8 mouse cellular contexts compared by ENCODE assay signal in the genomic region with DNA sequence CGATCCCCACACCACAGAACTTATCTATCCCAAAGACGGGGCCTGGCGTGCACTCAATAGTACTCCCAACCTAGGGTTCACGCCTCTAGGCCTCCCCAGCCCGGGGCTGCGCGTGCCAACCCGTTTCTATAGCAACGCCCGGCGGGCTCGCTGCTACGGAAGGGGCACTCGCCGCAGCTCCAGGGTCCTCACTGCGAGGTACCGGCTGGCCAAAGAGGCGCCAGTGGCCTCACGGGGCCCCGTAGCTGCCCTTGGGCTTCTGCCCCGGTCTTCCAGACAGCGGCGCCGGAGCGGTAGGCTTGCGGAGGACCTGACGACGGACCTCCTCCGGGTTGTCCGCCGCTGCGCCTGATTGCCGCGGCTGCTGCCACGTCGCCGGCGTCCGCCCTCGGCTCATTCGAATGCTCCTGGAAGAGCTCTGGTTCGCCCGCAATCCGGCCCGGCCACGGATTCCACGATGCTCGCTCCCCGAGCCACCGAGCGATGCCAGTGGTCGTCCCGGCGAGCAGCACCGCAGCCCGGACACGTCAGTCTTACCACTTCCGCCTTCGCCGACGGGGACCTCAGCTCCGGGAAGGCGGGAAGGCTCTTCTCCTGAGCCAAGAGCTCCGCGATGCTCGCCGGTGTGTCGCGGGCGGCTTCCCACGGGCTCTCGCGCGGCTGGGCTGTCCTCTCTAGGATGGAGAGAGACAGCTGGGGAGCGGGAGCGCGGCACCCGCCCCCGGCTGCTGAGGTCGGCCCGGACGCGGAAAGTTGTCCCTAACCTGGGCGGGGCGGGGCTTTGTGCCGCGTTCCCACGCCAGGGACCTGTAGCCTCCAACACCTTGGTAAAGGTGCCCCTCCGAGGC. TPM values are rescaled to one million over a fixed set of nuclear protein-coding genes. Genes with fewer than 3 reads are reported as not detected.
DNase-seq lines count a peak whose midpoint lies in the region; ATAC-seq and TF ChIP-seq lines count a peak whose summit lies in the region.

TSS of gene Tm9sf1 (minus strand) at position 747 of the 848 bp plus-strand sequence.

- peaks cover 52% of the 10 kb centered on the region for H3K36me3 ChIP-seq in heart, embryonic 10.5 days
- peaks cover 29% of the 10 kb centered on the region for H3K36me3 ChIP-seq in kidney, embryonic 16.5 days (ENCODE audit: insufficient read depth, low read length)
- H3K36me3 ChIP-seq in liver, adult 2 months (ENCODE audit: control insufficient read depth, insufficient read depth, low read length): peaks cover 10% of the 10 kb centered on the region
- peaks cover 6% of the 10 kb centered on the region for H3K36me3 ChIP-seq in myocyte (ENCODE audit: control insufficient read depth, insufficient read depth)
- peaks cover 6% of the 10 kb centered on the region; the same call in 1 of the 2 replicates for H3K36me3 ChIP-seq in splenic B cell, adult 2 months (ENCODE audit: control insufficient read depth, insufficient read depth, low read length, poor library complexity, severe bottlenecking)

- peak within 1 kb of the TSS; percentile 89 for H3K27ac ChIP-seq in bone marrow macrophage, adult 2 months (ENCODE audit: insufficient read depth, low read depth, low read length)
- peak within 1 kb of the TSS; percentile 92 for H3K27ac ChIP-seq in embryonic fibroblast, embryonic 13.5 days (ENCODE audit: insufficient read depth, low read length)
- H3K27ac ChIP-seq in heart, embryonic 10.5 days: peak within 1 kb of the TSS; percentile 100
- peak within 1 kb of the TSS; percentile 95 for H3K27ac ChIP-seq in kidney, embryonic 16.5 days (ENCODE audit: low read length)
- H3K27ac ChIP-seq in liver, adult 2 months (replicated peaks; ENCODE audit: insufficient read depth, low read depth, low read length): peak within 1 kb of the TSS; percentile 96

- 0 out of 2 replicates have a peak, but pooled peaks have one; percentile 4 for TF ChIP-seq POLR2A in bone marrow macrophage, adult 2 months (IDR thresholded peaks at IDR 0.05; ENCODE audit: borderline replicate concordance, low read depth, low read length)
- TF ChIP-seq POLR2A in embryonic fibroblast, embryonic 13.5 days (IDR thresholded peaks at IDR 0.05; ENCODE audit: low read depth, low read length): peak; percentile 49
- peak; percentile 55; the same call in 1 of the 2 replicates for TF ChIP-seq POLR2A in liver, adult 2 months (IDR thresholded peaks at IDR 0.05; ENCODE audit: extremely low read depth, insufficient read depth, low read length)
- peak; percentile 55 for TF ChIP-seq POLR2A in myocyte (IDR thresholded peaks at IDR 0.05; ENCODE audit: insufficient read length, low read depth)

- peaks cover 26% of the 10 kb centered on the region for H3K4me1 ChIP-seq in bone marrow macrophage, adult 2 months (ENCODE audit: control insufficient read depth, insufficient read depth, low read length)
- no peaks in the 10 kb centered on the region for H3K4me1 ChIP-seq in embryonic fibroblast, embryonic 13.5 days (ENCODE audit: control insufficient read depth, insufficient read depth, low read length)
- peaks cover 20% of the 10 kb centered on the region for H3K4me1 ChIP-seq in heart, embryonic 10.5 days
- H3K4me1 ChIP-seq in kidney, embryonic 16.5 days (ENCODE audit: insufficient read depth, low read length): peaks cover 21% of the 10 kb centered on the region
- peaks cover 14% of the 10 kb centered on the region for H3K4me1 ChIP-seq in liver, adult 2 months (ENCODE audit: control insufficient read depth, insufficient read depth, low read length)

- peak within 1 kb of the TSS; percentile 83 for H3K4me3 ChIP-seq in bone marrow macrophage, adult 2 months (ENCODE audit: insufficient read depth, low read length)
- peak within 1 kb of the TSS; percentile 83 for H3K4me3 ChIP-seq in embryonic fibroblast, embryonic 13.5 days (ENCODE audit: insufficient read depth, low read length)
- H3K4me3 ChIP-seq in heart, embryonic 10.5 days: peak within 1 kb of the TSS; percentile 99
- peak within 1 kb of the TSS; percentile 99 for H3K4me3 ChIP-seq in kidney, embryonic 16.5 days (ENCODE audit: low read length)
- peak within 1 kb of the TSS; percentile 90 for H3K4me3 ChIP-seq in liver, adult 2 months (ENCODE audit: insufficient read depth, low read depth, low read length)
- H3K4me3 ChIP-seq in myocyte: peak within 1 kb of the TSS; percentile 81

- H3ac ChIP-seq in myocyte (ENCODE audit: control insufficient read depth, insufficient read length): peak within 1 kb of the TSS; percentile 73

- peaks cover 18% of the 10 kb centered on the region; the same call in 1 of the 2 replicates for H3K79me2 ChIP-seq in liver, adult 2 months (ENCODE audit: control insufficient read depth, insufficient read depth, low read length)
- H3K79me2 ChIP-seq in myocyte (ENCODE audit: control insufficient read depth, insufficient read depth): peaks cover 50% of the 10 kb centered on the region

- WGBS in heart, embryonic 10.5 days: under 1% methylated on average over 89 of the region's 89 CpGs
- WGBS in kidney, embryonic 16.5 days: under 1% methylated on average over 86 of the region's 89 CpGs
- under 1% methylated on average over 89 of the region's 89 CpGs for WGBS in liver, adult 2 months

- peak; percentile 87 for ATAC-seq in kidney, embryonic 16.5 days (ENCODE audit: low FRiP score, low TSS enrichment)

- peak within 1 kb of the TSS; percentile 92 for H3K9ac ChIP-seq in kidney, embryonic 16.5 days (replicated peaks; ENCODE audit: low read length)
- H3K9ac ChIP-seq in liver, adult 2 months (ENCODE audit: low read depth, low read length): peak within 1 kb of the TSS; percentile 93

- peak within 1 kb of the TSS; percentile 88 for H3K4me2 ChIP-seq in kidney, embryonic 16.5 days (replicated peaks; ENCODE audit: low read depth, low read length)
- H3K4me2 ChIP-seq in myocyte (ENCODE audit: low read depth): peak within 1 kb of the TSS; percentile 96

- DNase-seq in A20 (ENCODE audit: low read depth, low spot score): peak; percentile 97
- DNase-seq in heart, embryonic 10.5 days (ENCODE audit: low spot score): peak; percentile 94
- DNase-seq in liver, adult 2 months (ENCODE audit: extremely low read depth, low read depth, low spot score): peak; percentile 72
- DNase-seq in splenic B cell, adult 2 months (ENCODE audit: low read depth, low spot score): peak; percentile 79

- no peaks in the 10 kb centered on the region for H3K27me3 ChIP-seq in heart, embryonic 10.5 days (ENCODE audit: insufficient read depth, poor library complexity, severe bottlenecking)
- H3K27me3 ChIP-seq in kidney, embryonic 16.5 days (ENCODE audit: insufficient read depth, low read length): no peaks in the 10 kb centered on the region
- no peaks in the 10 kb centered on the region for H3K27me3 ChIP-seq in liver, adult 2 months (ENCODE audit: control insufficient read depth, insufficient read depth, low read length)
- no peaks in the 10 kb centered on the region for H3K27me3 ChIP-seq in myocyte (ENCODE audit: control insufficient read depth, insufficient read depth, insufficient read length)
- no peaks in the 10 kb centered on the region for H3K27me3 ChIP-seq in splenic B cell, adult 2 months (ENCODE audit: control insufficient read depth, insufficient read depth, low read length, poor library complexity, severe bottlenecking)

- no peaks in the 10 kb centered on the region for H3K9me3 ChIP-seq in heart, embryonic 10.5 days
- H3K9me3 ChIP-seq in kidney, embryonic 16.5 days (ENCODE audit: low read length): no peaks in the 10 kb centered on the region

- TF ChIP-seq CTCF in bone marrow macrophage, adult 2 months (IDR thresholded peaks at IDR 0.05; ENCODE audit: low read depth, low read length): no peak
- TF ChIP-seq CTCF in embryonic fibroblast, embryonic 13.5 days (IDR thresholded peaks at IDR 0.05; ENCODE audit: borderline replicate concordance, insufficient read depth, low read length): no peak
- TF ChIP-seq CTCF in liver, adult 2 months (IDR thresholded peaks at IDR 0.05; ENCODE audit: low read depth, low read length): no peak

TF ChIP-seq in myocyte, 11 proteins besides CTCF, POLR2A, EP300 and RAD21:
- TF ChIP-seq MYOG (IDR thresholded peaks at IDR 0.05; ENCODE audit: control insufficient read depth in 1 of 3, insufficient read depth in 1 of 3, insufficient read length in 2 of 3, low read depth in 2 of 3) (peak in 2 of 3 experiments; percentile 1 to 25), CEBPB (IDR thresholded peaks at IDR 0.05; ENCODE audit: insufficient read depth, poor library complexity, severe bottlenecking) (no peak), MYOD1 (IDR thresholded peaks at IDR 0.05; ENCODE audit: control insufficient read depth in 1 of 3, insufficient read length in 2 of 3, low read depth in 2 of 3) (peak in 2 of 3 experiments; percentile 4 to 48), TCF3 (IDR thresholded peaks at IDR 0.05; ENCODE audit: insufficient read length, low read depth) (no peak), POLR2AphosphoS2 (IDR thresholded peaks at IDR 0.05; ENCODE audit: insufficient read length, low read depth) (peak; percentile 49), SRF (IDR thresholded peaks at IDR 0.05; ENCODE audit: control insufficient read depth, insufficient read length, low read depth) (no peak), MAX (IDR thresholded peaks at IDR 0.05; ENCODE audit: low read depth) (peak; percentile 87), USF1 (IDR thresholded peaks at IDR 0.05; ENCODE audit: low read depth) (no peak), E2F4 (IDR thresholded peaks at IDR 0.05; ENCODE audit: insufficient read depth) (peak; percentile 76), REST (IDR thresholded peaks at IDR 0.05; ENCODE audit: insufficient read depth, insufficient read length) (no peak)

RNA-seq across cellular contexts. Expression of gene Tm9sf1, which starts in this region (rescaled TPM):
- polyA plus RNA-seq in bone marrow macrophage, adult 2 months (2012; ENCODE audit: insufficient read depth, insufficient read length, missing spikeins): 61.9 and 64.9 TPM in 2 replicates
- 77.1 and 90.9 TPM in 2 replicates for polyA plus RNA-seq in embryonic fibroblast, embryonic 13.5 days (2011; ENCODE audit: insufficient read length, low read depth, missing spikeins)
- 91.6 and 96.4 TPM in 2 replicates for polyA plus RNA-seq in heart, embryonic 10.5 days (2016; fragmentation: Nextera tagmentation; extraction: Ambion mirVana)
- 137 and 139 TPM in 2 replicates for polyA plus RNA-seq in kidney, embryonic 16.5 days (2015; fragmentation: Nextera tagmentation; extraction: Ambion mirVana)
- 46.5 and 62.0 TPM in 2 replicates for total RNA-seq in liver, adult 2 months (2014; rRNA removed)
- 66.3 and 70.4 TPM in 2 replicates for polyA plus RNA-seq in liver, adult 2 months (2012; rRNA removed)
- 57.9 TPM for polyA plus RNA-seq in myocyte (2012; fragmentation: generic; extraction: Trizol)

Comparison
In these comparisons a context has a peak if more than half of its experiments do, and no peak if none do; other contexts are left out.
1. Peak in every context shown above with its lines: DNase-seq, ATAC-seq, H3K4me3 ChIP-seq and H3K27ac ChIP-seq.
2. POLR2A ChIP-seq: peak in every context shown above with its lines; median percentile 55 in liver, adult 2 months; 55 in myocyte; 49 in embryonic fibroblast, embryonic 13.5 days; 4 in bone marrow macrophage, adult 2 months.